Mouse (Mus musculus) G1E (cell line): ENCODE results near the gene Adamts13. TPM values are rescaled to one million over a fixed set of nuclear protein-coding genes. Genes with fewer than 3 reads are reported as not detected.

Experiments used
- ATAC-seq: 2 replicates; pipeline ENCODE4 v1.8.0; 2016; ENCODE audit warnings: mild to moderate bottlenecking; ENCODE audit not compliant: insufficient number of reproducible peaks, poor library complexity, low FRiP score, severe bottlenecking; ENCODE audit errors: extremely low read depth
- DNase-seq: peaks from one replicate; pipeline ENCODE4 v3.0.0; 2012; ENCODE audit warnings: low spot score
- H3K27me3 ChIP-seq: 2 replicates; pipeline ENCODE4 v1.6.1; 2012; ENCODE audit warnings: mild to moderate bottlenecking, low read length, inconsistent platforms; ENCODE audit not compliant: insufficient read depth
- H3K36me3 ChIP-seq: replicated peaks from 2 replicates; pipeline ENCODE3; 2012; ENCODE audit warnings: mild to moderate bottlenecking, inconsistent platforms
- H3K4me1 ChIP-seq: 2 replicates; pipeline ENCODE4 v1.6.1; 2012; ENCODE audit warnings: low read depth, low read length, inconsistent platforms, mixed read lengths; ENCODE audit not compliant: insufficient read depth
- H3K4me3 ChIP-seq: 2 replicates; pipeline ENCODE4 v1.5.1; 2012; ENCODE audit warnings: low read depth, mild to moderate bottlenecking, inconsistent platforms, low read length, moderate library complexity, mixed read lengths
- H3K9me3 ChIP-seq: replicated peaks from 2 replicates; pipeline ENCODE4 v1.6.1; 2012; ENCODE audit warnings: inconsistent platforms
- CTCF ChIP-seq: IDR thresholded peaks from 2 replicates; pipeline ENCODE4 v1.5.1; 2012; ENCODE audit warnings: low read depth, low read length, inconsistent platforms, mixed read lengths
- GATA1 ChIP-seq: IDR thresholded peaks from 2 replicates; pipeline ENCODE4 v1.6.1; 2012; ENCODE audit warnings: borderline replicate concordance, low read length, inconsistent platforms, mixed read lengths
- GATA2 ChIP-seq: IDR thresholded peaks from 2 replicates; pipeline ENCODE4 v1.6.1; 2012; ENCODE audit warnings: low read depth, low read length, inconsistent platforms, borderline replicate concordance
- POLR2AphosphoS5 ChIP-seq: IDR thresholded peaks from 2 replicates; pipeline ENCODE4 v1.6.1; 2012; ENCODE audit warnings: low read depth, low read length, inconsistent platforms; ENCODE audit not compliant: insufficient replicate concordance
- TAL1 ChIP-seq: conservative IDR thresholded peaks from 2 replicates; pipeline ENCODE4 v1.6.1; 2012; ENCODE audit warnings: low read depth, low read length, inconsistent platforms, mixed read lengths
- polyA plus RNA-seq: library from polyadenylated mRNA; stranded (reverse); fragments of >175 nt; gene quantifications from 2 replicates; pipeline ENCODE4 v1.2.3, GENCODE M21; 2012
- total RNA-seq, 2 experiments: library from RNA; stranded (forward) in 1 of 2; stranded (reverse) in 1 of 2; fragments of 200-1000 nt in 1 of 2; fragments of >200 nt in 1 of 2; fragmentation: Nextera tagmentation in 1 of 2; gene quantifications; 2 replicates each; pipeline ENCODE4 v1.2.3; 2014 to 2017

Adamts13 gene
- total and polyA plus RNA-seq, 3 experiments: not detected

DNA sequence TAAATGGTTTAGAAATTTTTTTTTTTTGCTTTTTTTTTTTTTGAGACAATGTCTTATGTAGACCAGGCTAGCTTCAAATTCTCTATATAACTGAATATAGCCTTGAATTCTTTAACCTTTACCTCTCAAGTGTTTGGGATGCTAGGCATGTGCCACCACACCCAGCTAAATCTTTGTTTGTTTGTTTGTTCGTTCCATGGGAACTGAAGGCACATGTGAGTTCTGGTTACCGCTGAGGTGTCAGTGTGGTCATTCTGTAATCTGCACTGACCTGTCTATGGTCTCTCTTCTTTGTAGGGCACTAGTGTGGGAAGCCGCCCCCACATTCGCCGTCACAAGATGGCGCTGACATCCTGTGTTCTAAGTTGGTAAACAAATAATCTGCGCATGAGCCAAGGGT is 24.8 kb downstream of the Adamts13 start:
- Histone ChIP-seq H3K4me1 (peaks cover 13% of the 10 kb centered on the region), H3K27me3 (peaks cover 21% of the 10 kb centered on the region), H3K9me3 (no peaks in the 10 kb centered on the region), H3K4me3 (no peak overlapping the region), H3K36me3 (no peaks in the 10 kb centered on the region)
- ATAC-seq (no peak), DNase-seq (no peak)
- TF ChIP-seq POLR2AphosphoS5 (no peak), GATA2 (no peak), CTCF (no peak), TAL1 (no peak), GATA1 (no peak)

GRCm38 (mm10) chr2:27006255-27006654 is 33.0 kb downstream of the Adamts13 start:
- Histone ChIP-seq H3K4me1 (peaks cover 24% of the 10 kb centered on the region), H3K9me3 (no peaks in the 10 kb centered on the region), H3K4me3 (no peak overlapping the region), H3K27me3 (peaks cover 31% of the 10 kb centered on the region), H3K36me3 (peaks cover under 1% of the 10 kb centered on the region)
- no peak for ATAC-seq
- DNase-seq: no peak
- TF ChIP-seq TAL1: no peak
- TF ChIP-seq GATA2: no peak
- no peak for TF ChIP-seq POLR2AphosphoS5
- TF ChIP-seq GATA1: no peak
- TF ChIP-seq CTCF: no peak

- peaks cover 31% of the 10 kb centered on the region for H3K27me3 ChIP-seq
- no peak overlapping the region for H3K4me3 ChIP-seq
- no peaks in the 10 kb centered on the region for H3K9me3 ChIP-seq
- DNase-seq (no peak), ATAC-seq (no peak)
- TF ChIP-seq GATA2 (no peak), CTCF (no peak), GATA1 (no peak), TAL1 (no peak), POLR2AphosphoS5 (no peak)
- peaks cover 33% of the 10 kb centered on the region for H3K4me1 ChIP-seq
- H3K36me3 ChIP-seq: peaks cover 11% of the 10 kb centered on the region
These were observed 34.5 kb downstream of the Adamts13 start for GRCm38 (mm10) chr2:27007701-27008100.

DNA sequence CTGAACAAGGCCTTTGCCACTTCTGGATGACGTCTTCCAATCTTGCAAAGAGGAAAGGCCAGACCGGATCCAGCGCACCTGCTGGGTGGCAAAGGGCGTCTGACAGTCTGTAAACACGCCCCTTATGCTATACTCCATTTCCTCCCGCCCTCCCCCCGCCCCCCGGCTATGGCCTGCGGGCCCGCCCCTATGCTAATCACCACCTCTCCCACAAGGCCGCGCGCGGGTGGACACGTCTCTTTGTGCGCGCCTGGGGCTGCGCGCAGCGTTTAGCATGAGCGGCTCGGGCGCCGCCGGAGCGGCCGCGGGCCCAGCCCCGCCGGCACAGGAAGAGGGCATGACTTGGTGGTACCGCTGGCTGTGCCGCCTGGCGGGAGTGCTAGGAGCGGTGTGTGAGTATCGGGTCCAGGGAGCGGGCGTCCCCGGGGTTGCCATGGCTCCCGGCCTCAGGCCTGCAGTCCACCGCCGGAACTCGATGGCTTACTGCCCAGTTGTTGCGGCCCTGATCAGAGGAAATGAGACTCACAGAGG is 36.6 kb downstream of the Adamts13 start, which contains the start of gene Cacfd1:
Gene Cacfd1 (plus strand): TSS at position 213 of the 531 bp plus-strand sequence.
- TF ChIP-seq CTCF (no peak), POLR2AphosphoS5 (no peak), TAL1 (no peak), GATA2 (no peak), GATA1 (no peak)
- Histone ChIP-seq H3K9me3 (no peaks in the 10 kb centered on the region), H3K27me3 (peaks cover 24% of the 10 kb centered on the region), H3K4me1 (peaks cover 35% of the 10 kb centered on the region), H3K4me3 (peak within 1 kb of the TSS; percentile 91), H3K36me3 (peaks cover 26% of the 10 kb centered on the region)
- ATAC-seq: peak; percentile 78
- DNase-seq: peak; percentile 89

DNA sequence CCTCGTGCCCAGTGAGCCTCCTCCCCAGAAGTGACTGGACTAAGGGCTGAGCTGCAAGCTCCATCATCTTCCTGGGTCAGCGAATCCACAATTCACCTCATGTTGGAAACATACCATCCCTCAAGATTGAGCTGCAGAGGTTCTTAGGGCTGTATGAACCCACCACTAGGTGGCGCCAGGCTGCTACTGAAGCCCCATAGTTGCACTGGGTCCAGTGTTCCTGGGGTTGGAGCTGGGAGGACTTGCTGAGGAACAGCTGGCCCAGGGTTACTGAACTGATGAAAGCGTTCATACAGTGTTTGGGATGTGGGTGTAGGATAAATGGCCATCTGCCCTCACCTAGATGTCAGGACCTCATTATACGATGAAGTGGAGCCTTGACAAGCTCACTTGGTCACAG is 44.6 kb downstream of the Adamts13 start:
- no peak for TF ChIP-seq GATA1
- TF ChIP-seq TAL1: no peak
- peak; percentile 92 for TF ChIP-seq CTCF
- no peaks in the 10 kb centered on the region for H3K27me3 ChIP-seq
- DNase-seq (peak; percentile 40), ATAC-seq (no peak)
- H3K4me3 ChIP-seq: no peak overlapping the region
- H3K36me3 ChIP-seq: peaks cover 67% of the 10 kb centered on the region
- H3K4me1 ChIP-seq: peaks cover 3% of the 10 kb centered on the region; the same call in 1 of the 2 replicates
- no peaks in the 10 kb centered on the region for H3K9me3 ChIP-seq

DNA sequence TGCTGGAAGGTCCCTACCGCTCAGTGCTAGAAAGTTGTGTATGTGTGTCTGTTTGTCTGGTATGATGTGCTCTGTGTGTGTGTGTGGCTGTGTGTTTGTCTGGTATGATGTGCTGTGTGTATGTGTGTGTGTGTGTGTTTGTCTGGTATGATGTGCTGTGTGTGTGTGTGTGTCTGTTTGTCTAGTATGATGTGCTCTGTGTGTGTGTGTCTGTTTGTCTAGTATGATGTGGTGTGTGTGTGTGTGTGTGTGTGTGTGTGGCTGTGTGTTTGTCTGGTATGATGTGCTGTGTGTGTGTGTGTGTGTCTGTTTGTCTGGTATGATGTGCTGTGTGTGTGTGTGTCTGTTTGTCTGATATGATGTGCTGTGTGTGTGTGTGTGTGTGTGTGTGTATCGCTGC is 46.3 kb downstream of the Adamts13 start:
- TF ChIP-seq CTCF (no peak), TAL1 (no peak), POLR2AphosphoS5 (no peak), GATA1 (no peak), GATA2 (no peak)
- ATAC-seq (no peak), DNase-seq (no peak)
- H3K36me3 ChIP-seq: peaks cover 54% of the 10 kb centered on the region
- H3K4me3 ChIP-seq: no peak overlapping the region
- no peaks in the 10 kb centered on the region for H3K9me3 ChIP-seq
- peaks cover 12% of the 10 kb centered on the region for H3K27me3 ChIP-seq
- no peaks in the 10 kb centered on the region; the same call in 1 of the 2 replicates for H3K4me1 ChIP-seq
